Mouse (Mus musculus) layer of hippocampus, postnatal 14 days (tissue): ENCODE data around the gene Ptx4. TPM values are rescaled to one million over a fixed set of nuclear protein-coding genes. Genes with fewer than 3 reads are reported as not detected.

Experiments
- total RNA-seq, 2 experiments: library from RNA; stranded (reverse); gene quantifications; 2 replicates each; pipeline ENCODE4 v1.2.3; 2021

Ptx4 gene
- total RNA-seq, 2 experiments from 2014 or later: 1.4 to 1.6 TPM

Other genes with a start within 250 kb of the Ptx4 start
- gene Nubp2, start 234.4 kb upstream of the Ptx4 start, total RNA-seq: 10 to 100 TPM; 37.7 to 43.4 TPM
- 10 to 100 TPM; 40.9 to 41.2 TPM for gene Spsb3, start 234.1 kb upstream of the Ptx4 start, total RNA-seq
- 10 to 100 TPM; 66.9 to 83.2 TPM for gene Eme2, start 225.7 kb upstream of the Ptx4 start, total RNA-seq
- 10 to 100 TPM; 73.0 to 76.3 TPM for gene Mrps34, start 225.6 kb upstream of the Ptx4 start, total RNA-seq
- gene Nme3, start 224.3 kb upstream of the Ptx4 start, total RNA-seq: 10 to 100 TPM; 48.6 to 53.8 TPM
- 100 to 1,000 TPM; 312 to 326 TPM for gene Mapk8ip3, start 183.8 kb upstream of the Ptx4 start, total RNA-seq
- 10 to 100 TPM; 11.2 TPM for gene Jpt2, start 160.1 kb upstream of the Ptx4 start, total RNA-seq
- gene Cramp1l, start 105.0 kb upstream of the Ptx4 start, total RNA-seq: 10 to 100 TPM; 24.0 to 28.5 TPM
- 10 to 100 TPM; 25.4 to 31.9 TPM for gene Ift140, start 104.7 kb upstream of the Ptx4 start, total RNA-seq
- gene Tmem204, start 37.2 kb upstream of the Ptx4 start, total RNA-seq: 10 to 100 TPM; 10.1 to 10.7 TPM
- gene Telo2, start 4.8 kb upstream of the Ptx4 start, total RNA-seq: 10 to 100 TPM; 30.1 to 33.4 TPM
- gene Clcn7, start 12.6 kb downstream of the Ptx4 start, total RNA-seq: 10 to 100 TPM; 47.3 to 51.1 TPM
- gene Ccdc154, start 41.7 kb downstream of the Ptx4 start, total RNA-seq: under 1 TPM in 1 of 2 experiments, not detected in 1; 0.26 TPM
- not detected for gene Gm38655, start 54.7 kb downstream of the Ptx4 start, total RNA-seq
- gene BC003965, start 63.8 kb downstream of the Ptx4 start, total RNA-seq: 10 to 100 TPM; 17.8 to 19.2 TPM
- gene Unkl, start 67.6 kb downstream of the Ptx4 start, total RNA-seq: 10 to 100 TPM; 33.9 to 37.0 TPM
- 10 to 100 TPM; 64.4 to 71.9 TPM for gene Gnptg, start 119.4 kb downstream of the Ptx4 start, total RNA-seq
- gene Tsr3, start 119.4 kb downstream of the Ptx4 start, total RNA-seq: 10 to 100 TPM; 25.0 to 26.6 TPM
- 10 to 100 TPM in 1 of 2 experiments, 1 to 10 TPM in 1; 9.7 to 11.3 TPM for gene Baiap3, start 135.6 kb downstream of the Ptx4 start, total RNA-seq
- 100 to 1,000 TPM; 208 to 219 TPM for gene Ube2i, start 153.9 kb downstream of the Ptx4 start, total RNA-seq
- not detected for gene Prss34, start 177.6 kb downstream of the Ptx4 start, total RNA-seq
- not detected for gene Prss28, start 187.9 kb downstream of the Ptx4 start, total RNA-seq
- gene Prss29, start 197.9 kb downstream of the Ptx4 start, total RNA-seq: not detected
- gene Tpsab1, start 224.8 kb downstream of the Ptx4 start, total RNA-seq: not detected
- 1 to 10 TPM in 1 of 2 experiments, under 1 TPM in 1; 0.36 to 1.8 TPM for gene Tpsb2, start 245.5 kb downstream of the Ptx4 start, total RNA-seq
- not detected for gene Tpsg1, start 248.5 kb downstream of the Ptx4 start, total RNA-seq